Mouse (Mus musculus): ENCODE data around the gene Gm49342. TPM values are rescaled to one million over a fixed set of nuclear protein-coding genes. Genes with fewer than 3 reads are reported as not detected.
"Not testable (repeated sequence)": the region's sequence is repeated elsewhere in the genome, so short reads cannot be mapped to it uniquely, and the experiment has no call there.

Gm49342 gene
- not detected in 2 replicates for polyA plus RNA-seq (2015; fragmentation: Nextera tagmentation; extraction: Ambion mirVana)

GRCm38 (mm10) chr14:50943932-50944667, at the start of gene Gm49342:
TSS of gene Gm49342 (plus strand) at chr14:50944517.
- peak; percentile 63 for TF ChIP-seq CTCF (IDR thresholded peaks at IDR 0.05; ENCODE audit: low read depth)
- no peak; the same call in 1 of the 2 replicates for TF ChIP-seq EP300 (IDR thresholded peaks at IDR 0.05; ENCODE audit: low read depth)
- Histone ChIP-seq H3K36me3 (replicated peaks; ENCODE audit: insufficient read depth, low read length) (0 out of 2 replicates have a peak, but pooled peaks cover 3% of the 10 kb centered on the region), H3K27ac (ENCODE audit: low read depth) (peak within 1 kb of the TSS; percentile 82), H3K4me3 (ENCODE audit: low read depth, low read length) (peak within 1 kb of the TSS; percentile 78), H3K4me2 (ENCODE audit: low read depth, low read length) (peak within 1 kb of the TSS; percentile 68), H3K27me3 (ENCODE audit: insufficient read depth, low read length) (no peaks in the 10 kb centered on the region), H3K9me3 (ENCODE audit: low read length) (no peaks in the 10 kb centered on the region), H3K9ac (replicated peaks) (peak within 1 kb of the TSS; percentile 75), H3K4me1 (ENCODE audit: insufficient read depth) (peaks cover 4% of the 10 kb centered on the region)
- peak; percentile 98 for ATAC-seq
- WGBS (ENCODE audit: insufficient replicate concordance), result 6% methylated on average over 31 of the region's 31 CpGs
- peak; percentile 95 for DNase-seq

- Histone ChIP-seq H3K9me3 (ENCODE audit: low read length) (0 out of 2 replicates have a peak, but pooled peaks cover 3% of the 10 kb centered on the region), H3K27ac (ENCODE audit: low read depth) (peak overlapping the region; percentile 78), H3K4me2 (ENCODE audit: low read depth, low read length) (no peak overlapping the region), H3K27me3 (ENCODE audit: insufficient read depth, low read length) (no peaks in the 10 kb centered on the region), H3K4me1 (ENCODE audit: insufficient read depth) (peaks cover 8% of the 10 kb centered on the region), H3K4me3 (ENCODE audit: low read depth, low read length) (no peak overlapping the region), H3K36me3 (replicated peaks; ENCODE audit: insufficient read depth, low read length) (no peaks in the 10 kb centered on the region), H3K9ac (replicated peaks) (no peak overlapping the region)
- DNase-seq (no peak), ATAC-seq (no peak)
- TF ChIP-seq CTCF (IDR thresholded peaks at IDR 0.05; ENCODE audit: low read depth) (no peak), EP300 (IDR thresholded peaks at IDR 0.05; ENCODE audit: low read depth) (no peak)
Observed at GRCm38 (mm10) chr14:50895407-50895806, 48.9 kb upstream of the Gm49342 start.

GRCm38 (mm10) chr14:50895985-50896746, 48.2 kb upstream of the Gm49342 start:
- H3K9me3 ChIP-seq (ENCODE audit: low read length), result 0 out of 2 replicates have a peak, but pooled peaks cover 3% of the 10 kb centered on the region
- ATAC-seq, result peak; percentile 88
- H3K4me3 ChIP-seq (ENCODE audit: low read depth, low read length), result peak overlapping the region; percentile 39
- peak overlapping the region; percentile 77 for H3K4me2 ChIP-seq (ENCODE audit: low read depth, low read length)
- WGBS (ENCODE audit: insufficient replicate concordance), result 21% methylated on average over 19 of the region's 19 CpGs
- no peak for TF ChIP-seq CTCF (IDR thresholded peaks at IDR 0.05; ENCODE audit: low read depth)
- no peak for TF ChIP-seq EP300 (IDR thresholded peaks at IDR 0.05; ENCODE audit: low read depth)
- peaks cover 8% of the 10 kb centered on the region for H3K4me1 ChIP-seq (ENCODE audit: insufficient read depth)
- peak overlapping the region; percentile 78 for H3K27ac ChIP-seq (ENCODE audit: low read depth)
- peak overlapping the region; percentile 58 for H3K9ac ChIP-seq (replicated peaks)
- H3K36me3 ChIP-seq (replicated peaks; ENCODE audit: insufficient read depth, low read length), result no peaks in the 10 kb centered on the region
- peak; percentile 61 for DNase-seq
- H3K27me3 ChIP-seq (ENCODE audit: insufficient read depth, low read length), result no peaks in the 10 kb centered on the region

- Histone ChIP-seq H3K4me2 (ENCODE audit: low read depth, low read length) (peak overlapping the region; percentile 77), H3K9me3 (ENCODE audit: low read length) (0 out of 2 replicates have a peak, but pooled peaks cover 3% of the 10 kb centered on the region), H3K9ac (replicated peaks) (peak overlapping the region; percentile 58), H3K36me3 (replicated peaks; ENCODE audit: insufficient read depth, low read length) (no peaks in the 10 kb centered on the region), H3K27me3 (ENCODE audit: insufficient read depth, low read length) (no peaks in the 10 kb centered on the region), H3K27ac (ENCODE audit: low read depth) (peak overlapping the region; percentile 78), H3K4me3 (ENCODE audit: low read depth, low read length) (peak overlapping the region; percentile 39), H3K4me1 (ENCODE audit: insufficient read depth) (peaks cover 8% of the 10 kb centered on the region)
- DNase-seq, result peak; percentile 13
- 29% methylated on average over 23 of the region's 23 CpGs for WGBS (ENCODE audit: insufficient replicate concordance)
- no peak for ATAC-seq
- no peak for TF ChIP-seq CTCF (IDR thresholded peaks at IDR 0.05; ENCODE audit: low read depth)
- TF ChIP-seq EP300 (IDR thresholded peaks at IDR 0.05; ENCODE audit: low read depth), result no peak
Observed at GRCm38 (mm10) chr14:50896747-50897373, 47.5 kb upstream of the Gm49342 start.

- H3K27me3 ChIP-seq (ENCODE audit: insufficient read depth, low read length), result no peaks in the 10 kb centered on the region
- peak within 1 kb of the TSS; percentile 78 for H3K27ac ChIP-seq (ENCODE audit: low read depth)
- WGBS (ENCODE audit: insufficient replicate concordance), result 52% methylated on average over 7 of the region's 7 CpGs
- H3K9me3 ChIP-seq (ENCODE audit: low read length), result 0 out of 2 replicates have a peak, but pooled peaks cover 3% of the 10 kb centered on the region
- H3K4me2 ChIP-seq (ENCODE audit: low read depth, low read length), result peak within 1 kb of the TSS; percentile 77
- H3K9ac ChIP-seq (replicated peaks), result peak within 1 kb of the TSS; percentile 58
- H3K4me3 ChIP-seq (ENCODE audit: low read depth, low read length), result peak within 1 kb of the TSS; percentile 39
- no peaks in the 10 kb centered on the region for H3K36me3 ChIP-seq (replicated peaks; ENCODE audit: insufficient read depth, low read length)
- DNase-seq (no peak), ATAC-seq (no peak)
- TF ChIP-seq CTCF (IDR thresholded peaks at IDR 0.05; ENCODE audit: low read depth), result no peak
- no peak for TF ChIP-seq EP300 (IDR thresholded peaks at IDR 0.05; ENCODE audit: low read depth)
- peaks cover 8% of the 10 kb centered on the region for H3K4me1 ChIP-seq (ENCODE audit: insufficient read depth)
Observed at GRCm38 (mm10) chr14:50897374-50897765, 46.9 kb upstream of the Gm49342 start, which contains the start of gene Klhl33. TSS of gene Klhl33 (minus strand) at chr14:50897507.

GRCm38 (mm10) chr14:50897992-50898391, 46.3 kb upstream of the Gm49342 start:
- H3K27ac ChIP-seq (ENCODE audit: low read depth); H3K27me3 ChIP-seq (ENCODE audit: insufficient read depth, low read length); H3K4me1 ChIP-seq (ENCODE audit: insufficient read depth); H3K9me3 ChIP-seq (ENCODE audit: low read length); ATAC-seq; H3K9ac ChIP-seq (replicated peaks); H3K36me3 ChIP-seq (replicated peaks; ENCODE audit: insufficient read depth, low read length); DNase-seq; H3K4me3 ChIP-seq (ENCODE audit: low read depth, low read length); H3K4me2 ChIP-seq (ENCODE audit: low read depth, low read length): not testable (repeated sequence)
- 49% methylated on average over 2 of the region's 2 CpGs for WGBS (ENCODE audit: insufficient replicate concordance)

Data from liver, postnatal 0 days (tissue).